Mouse (Mus musculus): Measurements from ENCODE around the gene 5330417C22Rik. TPM values are rescaled to one million over a fixed set of nuclear protein-coding genes. Genes with fewer than 3 reads are reported as not detected.

The 5330417C22Rik gene
- polyA plus RNA-seq (2015; fragmentation: Nextera tagmentation; extraction: Ambion mirVana), result 8.6 and 10.8 TPM in 2 replicates

DNA sequence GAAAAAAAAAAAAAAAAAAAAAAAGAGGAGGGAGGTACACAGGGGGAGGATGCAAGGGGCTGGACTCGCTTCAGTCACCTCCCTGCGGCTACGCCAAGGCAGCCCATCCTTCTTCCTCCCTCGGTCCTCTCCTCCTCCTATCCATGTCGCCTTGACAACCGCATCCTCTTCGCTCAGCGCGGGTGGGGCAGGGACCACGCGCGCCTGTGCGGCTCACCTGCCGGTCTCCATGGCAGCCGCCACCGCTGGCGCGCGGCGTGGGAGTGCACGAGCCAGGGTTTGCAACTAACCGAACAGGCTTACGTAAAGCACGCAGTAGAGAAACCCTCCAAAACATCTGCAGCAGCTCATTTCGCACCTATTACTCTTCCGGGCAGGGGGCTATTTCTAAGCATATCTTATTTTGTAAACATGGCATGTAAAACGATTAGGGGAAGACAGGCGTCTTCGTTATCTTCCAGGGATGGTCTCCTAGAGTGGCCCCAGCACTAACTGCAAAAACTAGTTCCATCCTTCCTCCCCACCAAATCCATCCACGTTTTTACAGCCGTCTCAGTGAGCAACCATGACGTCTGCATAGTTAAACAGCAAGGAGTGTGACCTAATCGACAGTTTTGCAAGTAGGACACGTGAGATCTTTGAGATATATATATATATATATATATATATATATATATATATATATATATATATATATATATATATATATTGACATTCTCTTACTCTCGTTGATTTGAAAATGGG is at the start of gene 5330417C22Rik:
Gene 5330417C22Rik (minus strand): TSS at position 20 of the 744 bp plus-strand sequence.
- peaks cover 7% of the 10 kb centered on the region for H3K27me3 ChIP-seq (replicated peaks; ENCODE audit: control insufficient read depth, insufficient read depth, low read length)
- H3K4me2 ChIP-seq (replicated peaks; ENCODE audit: low read depth), result peak within 1 kb of the TSS; percentile 56
- peak within 1 kb of the TSS; percentile 28 for H3K4me3 ChIP-seq (ENCODE audit: low read depth, low read length)
- no peak within 1 kb of the TSS for H3K9ac ChIP-seq (ENCODE audit: low read depth, low read length)
- no peak within 1 kb of the TSS for H3K27ac ChIP-seq (ENCODE audit: low read depth, low read length)
- H3K4me1 ChIP-seq (replicated peaks; ENCODE audit: control insufficient read depth, insufficient read depth, low read length), result 0 out of 2 replicates have a peak, but pooled peaks cover 5% of the 10 kb centered on the region
- TF ChIP-seq CTCF (IDR thresholded peaks at IDR 0.05; ENCODE audit: low read depth), result no peak
- no peaks in the 10 kb centered on the region for H3K36me3 ChIP-seq (ENCODE audit: control insufficient read depth, insufficient read depth)
- peak; percentile 28; the same call in 1 of the 2 replicates for ATAC-seq
- H3K9me3 ChIP-seq (ENCODE audit: control insufficient read depth), result no peaks in the 10 kb centered on the region
- 1% methylated on average over 35 of the region's 35 CpGs for WGBS

DNA sequence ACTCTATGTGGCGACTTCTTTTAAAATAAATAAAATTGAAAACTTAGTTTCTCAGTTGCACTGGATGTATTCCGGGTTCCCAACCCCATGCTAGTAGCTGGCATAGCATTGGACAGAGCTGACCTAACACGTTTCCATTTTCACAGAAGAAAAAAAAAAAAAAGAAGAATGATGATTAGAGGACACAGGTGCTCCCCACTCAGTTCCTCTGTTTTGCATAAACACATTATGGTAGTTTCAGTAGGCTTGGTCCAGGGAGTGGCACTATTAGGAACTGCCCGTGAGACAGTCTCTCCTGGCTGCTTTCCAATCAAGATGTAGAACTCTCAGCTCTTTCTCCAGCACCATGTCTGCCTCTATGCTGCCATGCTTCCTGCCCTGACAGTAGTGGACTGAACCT is 48.2 kb upstream of the 5330417C22Rik start:
- Histone ChIP-seq H3K36me3 (ENCODE audit: control insufficient read depth, insufficient read depth) (no peaks in the 10 kb centered on the region), H3K4me2 (replicated peaks; ENCODE audit: low read depth) (no peak overlapping the region), H3K9ac (ENCODE audit: low read depth, low read length) (no peak overlapping the region), H3K27me3 (replicated peaks; ENCODE audit: control insufficient read depth, insufficient read depth, low read length) (no peaks in the 10 kb centered on the region), H3K9me3 (ENCODE audit: control insufficient read depth) (no peaks in the 10 kb centered on the region), H3K27ac (ENCODE audit: low read depth, low read length) (no peak overlapping the region), H3K4me3 (ENCODE audit: low read depth, low read length) (no peak overlapping the region), H3K4me1 (replicated peaks; ENCODE audit: control insufficient read depth, insufficient read depth, low read length) (no peaks in the 10 kb centered on the region)
- 67% methylated on average over 4 of the region's 4 CpGs for WGBS
- TF ChIP-seq CTCF (IDR thresholded peaks at IDR 0.05; ENCODE audit: low read depth), result no peak
- no peak for ATAC-seq

DNA sequence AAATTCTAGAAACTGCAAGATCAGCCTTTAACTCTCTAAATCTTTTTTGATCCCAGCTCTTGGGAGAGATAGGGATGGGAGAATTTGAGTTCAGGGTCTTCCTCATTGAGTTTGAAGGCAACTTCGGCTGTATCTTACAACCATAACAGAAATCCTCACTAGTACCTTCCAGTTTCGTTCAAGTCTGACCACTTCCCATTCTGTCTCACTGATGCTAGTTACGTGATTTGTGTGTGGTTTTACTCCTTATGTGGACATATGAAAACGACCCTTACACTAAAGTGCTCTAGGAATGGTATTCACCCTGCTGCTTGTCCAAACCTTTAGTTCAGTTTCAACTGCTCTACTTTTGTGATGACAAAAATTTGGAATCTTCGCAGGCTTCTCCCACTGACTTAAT is 37.7 kb upstream of the 5330417C22Rik start:
- 0 out of 2 replicates have a peak, but pooled peaks cover 4% of the 10 kb centered on the region for H3K36me3 ChIP-seq (ENCODE audit: control insufficient read depth, insufficient read depth)
- no peak for ATAC-seq
- no peaks in the 10 kb centered on the region for H3K27me3 ChIP-seq (replicated peaks; ENCODE audit: control insufficient read depth, insufficient read depth, low read length)
- no peak for TF ChIP-seq CTCF (IDR thresholded peaks at IDR 0.05; ENCODE audit: low read depth)
- no peak overlapping the region for H3K27ac ChIP-seq (ENCODE audit: low read depth, low read length)
- no peak overlapping the region for H3K4me3 ChIP-seq (ENCODE audit: low read depth, low read length)
- no peaks in the 10 kb centered on the region for H3K4me1 ChIP-seq (replicated peaks; ENCODE audit: control insufficient read depth, insufficient read depth, low read length)
- WGBS, result 86% methylated on average over 5 of the region's 5 CpGs
- no peaks in the 10 kb centered on the region for H3K9me3 ChIP-seq (ENCODE audit: control insufficient read depth)
- H3K4me2 ChIP-seq (replicated peaks; ENCODE audit: low read depth), result no peak overlapping the region
- no peak overlapping the region for H3K9ac ChIP-seq (ENCODE audit: low read depth, low read length)

DNA sequence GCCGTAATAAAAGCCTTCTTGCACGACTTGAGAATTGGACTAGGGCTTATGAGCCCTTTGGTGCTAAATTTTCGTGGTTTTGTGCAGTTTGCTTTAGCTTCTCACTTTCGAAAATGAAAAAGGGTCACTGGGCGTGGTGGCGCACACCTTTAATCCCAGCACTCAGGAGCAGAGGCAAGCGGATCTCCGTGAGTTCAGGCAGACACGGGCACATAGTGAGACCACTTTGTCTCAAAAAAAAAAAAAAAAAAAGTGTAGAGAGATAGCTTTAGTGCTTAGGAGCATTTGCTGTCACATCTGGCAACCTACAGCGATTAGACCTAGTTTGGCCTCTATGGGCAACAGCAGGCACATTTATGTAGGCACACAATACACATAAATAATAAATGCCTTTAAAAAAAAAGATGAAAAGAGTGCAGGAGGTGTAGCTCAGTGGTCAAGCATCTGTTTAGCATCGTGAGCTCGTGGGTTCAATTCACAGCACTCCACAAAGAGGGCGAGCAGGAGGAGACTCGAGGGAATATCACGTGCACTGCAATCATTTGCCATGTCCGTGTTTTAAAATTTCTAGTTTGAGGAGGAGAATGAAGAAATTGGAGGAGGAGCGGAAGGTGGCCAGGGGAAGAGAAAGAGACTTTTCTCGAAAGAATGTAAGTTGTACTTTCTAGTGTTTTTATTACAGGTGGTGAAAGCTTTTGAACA is 36.1 kb upstream of the 5330417C22Rik start:
- H3K9me3 ChIP-seq (ENCODE audit: control insufficient read depth), result no peaks in the 10 kb centered on the region
- H3K27ac ChIP-seq (ENCODE audit: low read depth, low read length), result no peak overlapping the region
- no peaks in the 10 kb centered on the region for H3K27me3 ChIP-seq (replicated peaks; ENCODE audit: control insufficient read depth, insufficient read depth, low read length)
- TF ChIP-seq CTCF (IDR thresholded peaks at IDR 0.05; ENCODE audit: low read depth), result no peak
- H3K4me2 ChIP-seq (replicated peaks; ENCODE audit: low read depth), result peak overlapping the region; percentile 75
- peak overlapping the region; percentile 66 for H3K4me3 ChIP-seq (ENCODE audit: low read depth, low read length)
- H3K9ac ChIP-seq (ENCODE audit: low read depth, low read length), result peak overlapping the region; percentile 65
- 39% methylated on average over 18 of the region's 18 CpGs for WGBS
- H3K36me3 ChIP-seq (ENCODE audit: control insufficient read depth, insufficient read depth), result no peaks in the 10 kb centered on the region
- no peaks in the 10 kb centered on the region for H3K4me1 ChIP-seq (replicated peaks; ENCODE audit: control insufficient read depth, insufficient read depth, low read length)
- ATAC-seq, result no peak

DNA sequence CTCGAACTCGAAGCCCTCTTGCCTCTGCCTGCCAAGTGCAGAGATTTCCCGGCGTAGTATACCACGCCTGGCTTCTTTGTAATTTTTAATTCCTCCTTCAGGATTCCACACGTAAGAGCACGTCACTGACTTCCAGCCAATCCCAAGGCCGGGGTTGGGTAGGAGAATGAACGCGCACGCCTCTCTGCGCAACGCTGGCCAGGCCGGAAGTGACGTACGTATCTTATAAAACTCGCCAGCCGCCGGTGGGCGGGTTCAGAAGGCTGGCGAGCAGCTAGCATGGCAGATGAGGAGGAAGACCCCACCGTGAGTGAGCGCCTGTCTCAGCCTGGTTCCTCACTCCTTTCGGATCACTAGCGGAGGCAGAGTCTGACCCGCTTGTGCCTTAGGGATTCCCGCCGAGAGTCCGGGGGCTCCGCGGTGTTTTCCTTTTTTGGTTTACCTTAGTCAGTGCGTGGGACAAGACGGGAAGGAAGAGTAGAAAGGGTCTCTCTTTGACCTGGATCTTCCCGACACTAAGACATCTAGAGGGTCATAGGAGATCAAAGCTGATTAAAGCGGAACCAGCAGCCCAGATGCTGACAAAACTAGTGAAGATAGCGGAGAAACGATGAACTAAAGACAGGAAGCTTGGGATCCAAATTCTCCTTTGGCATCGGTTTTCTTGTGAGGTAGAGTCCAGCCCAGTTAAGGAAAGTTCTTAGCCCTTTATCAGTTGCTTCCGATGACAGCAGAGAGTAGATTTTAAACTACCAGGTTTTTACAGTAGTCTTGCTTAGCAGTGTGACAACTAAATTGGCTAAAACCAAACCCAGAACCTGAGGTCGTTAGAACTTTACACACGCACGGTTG is 35.3 kb upstream of the 5330417C22Rik start, which contains the start of gene Taf13:
Gene Taf13 (plus strand): TSS at position 256 of the 852 bp plus-strand sequence.
- H3K4me1 ChIP-seq (replicated peaks; ENCODE audit: control insufficient read depth, insufficient read depth, low read length), result no peaks in the 10 kb centered on the region
- peak; percentile 99 for ATAC-seq
- no peak for TF ChIP-seq CTCF (IDR thresholded peaks at IDR 0.05; ENCODE audit: low read depth)
- H3K9ac ChIP-seq (ENCODE audit: low read depth, low read length), result peak within 1 kb of the TSS; percentile 65
- H3K27ac ChIP-seq (ENCODE audit: low read depth, low read length), result no peak within 1 kb of the TSS
- H3K4me3 ChIP-seq (ENCODE audit: low read depth, low read length), result peak within 1 kb of the TSS; percentile 66
- no peaks in the 10 kb centered on the region for H3K9me3 ChIP-seq (ENCODE audit: control insufficient read depth)
- under 1% methylated on average over 42 of the region's 42 CpGs for WGBS
- peak within 1 kb of the TSS; percentile 75 for H3K4me2 ChIP-seq (replicated peaks; ENCODE audit: low read depth)
- no peaks in the 10 kb centered on the region for H3K36me3 ChIP-seq (ENCODE audit: control insufficient read depth, insufficient read depth)
- H3K27me3 ChIP-seq (replicated peaks; ENCODE audit: control insufficient read depth, insufficient read depth, low read length), result no peaks in the 10 kb centered on the region
